Mouse (Mus musculus) G1E-ER4 (cell line): Measurements from ENCODE around the gene Paqr7. TPM values are rescaled to one million over a fixed set of nuclear protein-coding genes. Genes with fewer than 3 reads are reported as not detected.

Experiments
- GATA1 ChIP-seq: IDR thresholded peaks from one replicate; pipeline ENCODE4 v1.8.0; 2012; ENCODE audit warnings: low read length, inconsistent platforms
- polyA plus RNA-seq: library from polyadenylated mRNA; stranded (reverse); fragments of >175 nt; gene quantifications from 2 replicates; pipeline ENCODE4 v1.2.3, GENCODE M21; 2012

The Paqr7 gene
- polyA plus RNA-seq, 1 experiment, result 4.1 TPM

DNA sequence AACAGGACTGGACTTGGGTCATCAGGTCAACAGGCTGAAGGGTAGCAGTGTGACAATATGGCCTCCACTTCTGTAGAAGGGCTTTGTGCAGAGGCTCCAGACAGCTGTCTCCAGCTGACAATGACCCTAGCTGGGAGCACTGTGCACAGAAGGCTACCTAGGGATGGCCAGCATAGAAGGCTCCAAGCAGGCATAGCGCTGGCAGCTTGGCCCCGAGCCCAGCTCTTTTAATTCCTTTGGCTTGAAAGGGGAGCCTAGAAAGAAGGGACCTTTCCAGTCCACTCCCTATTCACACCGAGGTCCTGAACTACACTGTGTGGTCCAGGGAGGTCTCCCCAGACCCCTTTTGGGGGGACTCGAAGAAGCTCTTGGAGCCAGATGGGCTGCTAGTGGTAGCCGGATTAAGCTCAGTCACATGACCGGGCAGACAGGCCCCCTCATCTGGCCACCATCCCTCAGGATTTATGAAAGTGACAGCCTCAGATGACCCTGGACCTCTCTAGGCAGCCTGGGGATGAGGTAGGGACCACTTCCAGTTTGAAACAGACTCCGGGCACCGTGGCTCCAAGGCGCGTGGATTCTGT is 42.6 kb downstream of the Paqr7 start:
- TF ChIP-seq GATA1, result no peak

DNA sequence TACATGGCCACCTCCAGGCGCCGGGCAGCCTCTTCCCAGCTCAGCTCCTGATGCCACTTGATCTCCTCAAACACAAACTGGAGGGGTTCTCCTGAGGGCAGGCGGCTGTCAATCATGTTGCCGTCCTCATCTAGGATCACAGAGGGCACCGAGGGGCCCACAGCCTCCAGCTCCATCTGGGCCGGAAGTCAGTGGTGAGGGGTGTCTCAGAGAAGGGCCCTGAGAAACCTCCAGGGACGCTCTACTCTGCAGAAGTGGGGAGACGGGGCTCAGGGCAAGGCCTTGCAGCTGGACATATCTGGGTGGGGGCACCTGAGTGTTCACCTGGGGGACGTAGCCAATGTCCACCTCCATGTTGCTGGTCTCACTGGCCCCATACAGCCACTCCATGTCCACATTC is 46.2 kb downstream of the Paqr7 start:
- no peak for TF ChIP-seq GATA1

GRCm38 (mm10) chr4:134543261-134543660 is 46.8 kb downstream of the Paqr7 start:
- TF ChIP-seq GATA1, result no peak

GRCm38 (mm10) chr4:134546814-134547705 is 50.6 kb downstream of the Paqr7 start:
- no peak for TF ChIP-seq GATA1

GRCm38 (mm10) chr4:134548169-134548938 is 51.9 kb downstream of the Paqr7 start:
- no peak for TF ChIP-seq GATA1

DNA sequence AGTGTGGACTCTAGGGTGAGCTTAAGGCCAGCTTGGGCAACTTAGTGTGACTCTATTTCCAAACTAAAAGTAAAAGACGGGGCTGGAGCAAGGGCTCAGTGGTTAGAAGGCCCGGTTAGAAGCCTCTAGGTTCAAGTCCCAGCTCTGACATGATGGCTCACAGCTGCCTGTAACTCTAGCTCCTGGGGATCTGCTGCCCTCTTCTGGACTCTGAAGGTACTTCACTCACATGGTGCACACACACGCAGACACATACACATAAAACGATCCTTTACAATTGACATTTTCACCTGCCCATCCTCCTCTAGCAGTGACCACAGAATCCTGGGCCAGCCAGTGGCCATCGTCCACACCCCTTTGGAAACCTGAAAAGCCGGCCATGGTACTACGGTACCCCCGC is 53.4 kb downstream of the Paqr7 start:
- TF ChIP-seq GATA1, result no peak

DNA sequence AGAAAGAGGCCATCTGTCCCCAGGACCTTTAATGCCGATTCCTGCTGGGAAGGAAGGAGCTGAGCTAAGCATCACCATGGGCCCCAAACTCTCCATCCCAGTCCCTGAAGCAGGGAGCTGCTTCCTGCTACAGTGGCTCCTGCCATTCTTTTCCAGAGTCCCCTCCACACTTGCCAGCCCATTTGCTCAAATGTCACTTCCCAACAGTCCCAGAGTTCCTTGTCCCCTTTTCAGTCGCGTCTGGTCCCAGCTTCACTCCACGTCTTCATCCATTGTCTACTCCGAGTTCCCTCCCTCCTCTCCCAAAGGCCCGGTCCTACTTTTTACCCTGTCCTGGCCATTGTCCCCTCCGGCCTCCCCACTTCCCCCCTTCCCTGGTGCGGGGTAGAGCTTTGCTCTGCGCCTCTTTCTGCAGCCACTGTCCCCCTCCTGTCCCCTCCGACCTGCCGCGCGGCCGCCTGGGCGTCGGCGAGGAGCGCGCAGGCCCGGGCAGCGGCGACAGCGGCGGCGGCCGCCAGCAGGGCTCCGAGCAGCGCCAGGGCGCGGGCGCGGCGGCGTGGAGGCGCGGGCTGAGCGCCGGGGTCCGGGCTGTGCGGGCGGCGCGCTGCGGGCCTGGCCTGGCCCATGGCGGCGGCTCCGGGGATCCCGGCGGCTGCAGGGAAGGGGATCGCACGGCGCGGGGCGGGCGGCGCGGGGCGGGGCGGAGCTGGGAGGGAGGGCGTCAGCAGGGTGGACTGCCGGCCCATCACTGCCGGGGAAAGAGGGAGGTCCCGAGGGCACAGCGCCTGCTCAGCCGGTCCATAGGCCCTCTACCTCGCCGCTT is 55.2 kb downstream of the Paqr7 start, which contains the start of gene Selenon:
Selenon (minus strand) TSS at position 673 of the 823 bp plus-strand sequence.
- TF ChIP-seq GATA1, result no peak

DNA sequence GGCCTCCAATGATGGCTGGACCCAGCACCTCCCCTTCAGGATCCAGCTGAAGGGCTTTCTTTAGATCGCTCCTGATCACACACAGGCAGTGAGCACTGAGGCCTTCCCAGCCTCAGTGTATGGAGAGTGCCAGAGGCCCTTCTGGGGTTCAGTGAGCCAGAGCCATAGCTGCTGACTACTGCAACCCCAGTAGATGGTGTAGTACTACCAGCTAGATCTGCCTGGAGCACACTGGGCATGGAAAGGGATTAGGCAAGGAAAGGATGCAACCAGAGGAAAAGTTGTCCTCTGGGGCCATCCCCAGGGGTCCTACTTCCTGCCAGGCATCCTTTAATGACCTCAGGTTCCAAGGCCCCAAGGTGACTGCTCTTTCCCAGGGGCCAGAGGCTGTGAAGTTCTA is 57.1 kb downstream of the Paqr7 start:
- TF ChIP-seq GATA1, result no peak

GRCm38 (mm10) chr4:134555956-134556580 is 59.6 kb downstream of the Paqr7 start:
- no peak for TF ChIP-seq GATA1

DNA sequence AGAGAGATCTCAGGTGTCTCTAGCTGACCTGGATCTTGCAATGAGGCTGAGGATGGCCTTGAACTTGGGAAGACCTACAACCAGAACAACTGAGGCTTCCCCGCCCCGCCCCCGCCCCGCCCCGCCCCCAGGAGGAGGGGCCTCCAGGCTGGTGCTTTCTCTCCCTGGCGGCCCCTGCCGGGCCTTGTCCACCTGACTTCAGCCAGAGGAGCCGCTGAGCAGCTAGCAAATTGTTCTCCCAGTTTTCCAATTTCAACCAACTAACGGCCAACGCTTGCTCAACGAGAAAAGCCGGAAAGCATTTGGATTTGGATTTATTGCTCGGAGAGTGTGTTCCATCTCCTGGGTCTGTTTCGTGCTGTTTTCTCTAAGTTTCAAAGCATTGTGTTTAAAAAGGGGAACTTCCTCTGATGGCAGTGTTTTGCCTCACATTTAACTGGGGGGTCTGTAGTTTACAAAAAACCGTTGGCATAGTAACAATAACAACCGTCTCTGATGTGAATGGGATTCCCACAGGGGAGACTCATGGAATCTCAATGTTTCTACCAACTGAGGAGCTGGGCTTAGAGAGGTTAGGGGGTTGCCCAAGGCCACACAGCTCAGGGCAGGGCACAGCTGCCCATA is 61.2 kb downstream of the Paqr7 start:
- TF ChIP-seq GATA1, result no peak

GRCm38 (mm10) chr4:134558570-134559113 is 62.1 kb downstream of the Paqr7 start:
- no peak for TF ChIP-seq GATA1

DNA sequence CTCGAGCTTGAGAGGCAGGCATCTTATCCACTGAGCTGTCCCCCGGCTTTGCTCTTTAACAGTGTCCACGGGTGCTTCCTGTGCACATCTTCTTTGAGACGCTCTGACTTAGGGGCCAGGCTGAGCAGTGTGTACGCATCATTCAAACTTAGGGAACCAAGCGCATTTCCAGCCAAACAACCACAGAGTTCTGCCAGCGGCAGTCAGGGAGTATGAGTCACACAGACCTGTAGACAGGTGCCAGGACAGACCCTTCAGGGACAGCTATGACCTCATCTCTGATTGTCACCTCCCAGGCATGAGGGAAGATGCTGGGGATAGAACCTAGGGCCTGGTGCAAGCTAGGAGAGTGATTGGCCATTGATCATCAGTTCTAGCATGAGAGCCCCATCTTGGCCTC is 62.7 kb downstream of the Paqr7 start:
- no peak for TF ChIP-seq GATA1

Other genes with a start within 250 kb of the Paqr7 start
- gene Gm30191, start 249.8 kb upstream of the Paqr7 start, polyA plus RNA-seq, result not detected in 2 replicates
- gene Grrp1, start 242.6 kb upstream of the Paqr7 start, polyA plus RNA-seq, result not detected in 2 replicates
- 4.3 and 4.6 TPM in 2 replicates for gene Pdik1l, start 208.8 kb upstream of the Paqr7 start, polyA plus RNA-seq
- gene Trim63, start 181.6 kb upstream of the Paqr7 start, polyA plus RNA-seq, result not detected in 2 replicates
- gene Slc30a2, start 153.5 kb upstream of the Paqr7 start, polyA plus RNA-seq, result 0.25 and 0.57 TPM in 2 replicates
- gene Extl1, start 112.8 kb upstream of the Paqr7 start, polyA plus RNA-seq, result not detected in 2 replicates
- 26.9 and 28.3 TPM in 2 replicates for gene Pafah2, start 100.4 kb upstream of the Paqr7 start, polyA plus RNA-seq
- 44.5 and 202 TPM in 2 replicates for gene Stmn1, start 28.4 kb upstream of the Paqr7 start, polyA plus RNA-seq
- 10.0 and 13.9 TPM in 2 replicates for gene Aunip, start 14.3 kb downstream of the Paqr7 start, polyA plus RNA-seq
- gene Mtfr1l, start 38.7 kb downstream of the Paqr7 start, polyA plus RNA-seq, result 55.5 and 69.1 TPM in 2 replicates
- gene Selenon, start 55.5 kb downstream of the Paqr7 start, polyA plus RNA-seq, result not detected in 2 replicates
- not detected in 2 replicates for gene Man1c1, start 207.6 kb downstream of the Paqr7 start, polyA plus RNA-seq